Mouse (Mus musculus): ENCODE measurements at regions not wholly inside any gene's neighbourhood (a gene's known extent, or its start where the extent isn't known, plus 50 kb on each side); places are given as distances from the start of the nearest gene placed in this dataset.

DNA sequence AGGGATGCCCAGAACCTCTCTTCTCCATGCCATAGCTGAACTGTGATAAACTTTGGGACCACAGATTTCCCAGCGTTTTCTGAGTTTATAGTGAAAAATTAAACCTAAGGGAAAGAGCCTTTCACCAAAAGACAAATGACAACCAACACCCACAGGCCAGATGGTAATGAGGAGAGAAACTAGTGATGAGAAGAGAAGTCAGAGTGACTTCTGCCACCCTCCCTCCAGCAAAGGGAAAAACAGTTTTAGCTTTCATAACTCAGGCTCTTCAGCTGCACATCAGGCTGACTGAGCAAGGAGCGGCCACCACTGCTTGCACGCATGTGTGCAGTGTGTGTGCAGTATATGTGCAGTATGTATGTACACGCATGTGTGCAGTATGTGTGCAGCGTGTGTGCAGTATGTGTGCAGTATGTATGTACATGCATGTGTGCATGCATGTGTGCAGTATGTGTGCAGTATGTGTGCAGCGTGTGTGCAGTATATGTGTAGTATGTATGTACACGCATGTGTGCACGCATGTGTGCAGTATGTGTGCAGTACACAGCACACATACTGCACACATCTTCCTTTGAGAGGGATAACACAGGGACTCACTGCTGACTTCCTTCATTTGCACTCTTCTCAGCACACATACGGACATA lies 208.1 kb upstream of the Ppargc1a start:
- Histone ChIP-seq H3K4me3 (replicated peaks; ENCODE audit: low read length) (no peak overlapping the region), H3K27me3 (ENCODE audit: control insufficient read depth, insufficient read depth, low read length) (no peaks in the 10 kb centered on the region), H3K9me3 (ENCODE audit: control insufficient read depth, low read length) (no peaks in the 10 kb centered on the region), H3K27ac (replicated peaks; ENCODE audit: low read depth, low read length) (no peak overlapping the region), H3K9ac (ENCODE audit: low read depth, low read length, severe bottlenecking) (no peak overlapping the region), H3K36me3 (ENCODE audit: control insufficient read depth, insufficient read depth, low read length) (no peaks in the 10 kb centered on the region), H3K4me1 (ENCODE audit: control insufficient read depth, insufficient read depth, low read length) (no peaks in the 10 kb centered on the region), H3K4me2 (replicated peaks; ENCODE audit: low read depth, low read length, severe bottlenecking) (no peak overlapping the region)
- no peak for TF ChIP-seq POLR2A (IDR thresholded peaks at IDR 0.05; ENCODE audit: borderline replicate concordance, extremely low read depth, insufficient read depth, insufficient read length)
- ATAC-seq (ENCODE audit: low FRiP score, low read depth) (no peak), DNase-seq (ENCODE audit: low spot score) (no peak)
- WGBS: 91% methylated on average over 9 of the region's 9 CpGs

DNA sequence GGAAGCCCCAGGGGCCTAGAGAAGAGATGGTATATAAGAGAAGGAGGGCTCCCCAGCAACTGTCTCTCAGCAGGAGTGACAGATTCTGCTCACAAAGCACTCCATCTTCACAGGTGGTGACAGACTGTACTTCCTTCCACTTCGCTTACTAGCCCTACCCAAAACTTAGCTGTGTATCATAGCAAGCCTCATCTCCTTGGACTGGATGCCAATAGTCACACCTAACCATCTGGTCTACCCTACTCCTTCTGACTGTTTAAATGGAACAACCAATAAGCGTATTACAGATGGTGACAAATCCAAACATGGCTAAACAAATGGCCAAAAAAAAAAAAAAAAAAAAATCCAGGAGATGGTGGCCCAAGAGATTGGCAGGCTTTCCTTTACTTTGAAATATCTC lies 204.1 kb upstream of the Ppargc1a start:
- Histone ChIP-seq H3K9me3 (ENCODE audit: control insufficient read depth, low read length) (no peaks in the 10 kb centered on the region), H3K4me2 (replicated peaks; ENCODE audit: low read depth, low read length, severe bottlenecking) (no peak overlapping the region), H3K27ac (replicated peaks; ENCODE audit: low read depth, low read length) (no peak overlapping the region), H3K4me1 (ENCODE audit: control insufficient read depth, insufficient read depth, low read length) (no peaks in the 10 kb centered on the region), H3K9ac (ENCODE audit: low read depth, low read length, severe bottlenecking) (no peak overlapping the region), H3K27me3 (ENCODE audit: control insufficient read depth, insufficient read depth, low read length) (no peaks in the 10 kb centered on the region), H3K4me3 (replicated peaks; ENCODE audit: low read length) (no peak overlapping the region), H3K36me3 (ENCODE audit: control insufficient read depth, insufficient read depth, low read length) (no peaks in the 10 kb centered on the region)
- ATAC-seq (ENCODE audit: low FRiP score, low read depth) (no peak), DNase-seq (ENCODE audit: low spot score) (no peak)
- 78% methylated on average over 2 of the region's 2 CpGs for WGBS
- TF ChIP-seq POLR2A (IDR thresholded peaks at IDR 0.05; ENCODE audit: borderline replicate concordance, extremely low read depth, insufficient read depth, insufficient read length): no peak

DNA sequence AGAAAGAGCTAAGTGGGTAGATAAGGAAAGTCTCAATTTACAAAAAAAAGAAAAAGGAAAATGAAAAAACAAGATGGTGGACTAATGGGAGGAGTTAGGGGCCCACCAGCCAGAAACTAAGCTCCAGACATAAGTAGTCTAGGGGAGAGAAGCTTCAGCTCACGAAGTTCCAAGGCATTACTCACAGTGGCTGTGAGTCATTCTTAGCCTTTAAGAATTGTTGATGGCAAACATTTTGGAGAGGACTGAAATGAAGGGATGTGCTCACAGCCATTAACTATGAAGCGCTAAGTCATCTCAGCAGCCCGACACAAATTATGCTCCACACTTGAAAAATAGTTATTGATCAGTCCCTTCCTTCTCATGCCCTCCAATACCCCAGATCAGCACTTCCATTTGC lies 198.6 kb upstream of the Ppargc1a start:
- Histone ChIP-seq H3K9ac (ENCODE audit: low read depth, low read length, severe bottlenecking) (no peak overlapping the region), H3K9me3 (ENCODE audit: control insufficient read depth, low read length) (no peaks in the 10 kb centered on the region), H3K4me2 (replicated peaks; ENCODE audit: low read depth, low read length, severe bottlenecking) (no peak overlapping the region), H3K4me3 (replicated peaks; ENCODE audit: low read length) (no peak overlapping the region), H3K27ac (replicated peaks; ENCODE audit: low read depth, low read length) (no peak overlapping the region), H3K36me3 (ENCODE audit: control insufficient read depth, insufficient read depth, low read length) (no peaks in the 10 kb centered on the region), H3K4me1 (ENCODE audit: control insufficient read depth, insufficient read depth, low read length) (no peaks in the 10 kb centered on the region), H3K27me3 (ENCODE audit: control insufficient read depth, insufficient read depth, low read length) (no peaks in the 10 kb centered on the region)
- DNase-seq (ENCODE audit: low spot score) (no peak), ATAC-seq (ENCODE audit: low FRiP score, low read depth) (no peak)
- 85% methylated on average over 3 of the region's 3 CpGs for WGBS
- no peak for TF ChIP-seq POLR2A (IDR thresholded peaks at IDR 0.05; ENCODE audit: borderline replicate concordance, extremely low read depth, insufficient read depth, insufficient read length)

DNA sequence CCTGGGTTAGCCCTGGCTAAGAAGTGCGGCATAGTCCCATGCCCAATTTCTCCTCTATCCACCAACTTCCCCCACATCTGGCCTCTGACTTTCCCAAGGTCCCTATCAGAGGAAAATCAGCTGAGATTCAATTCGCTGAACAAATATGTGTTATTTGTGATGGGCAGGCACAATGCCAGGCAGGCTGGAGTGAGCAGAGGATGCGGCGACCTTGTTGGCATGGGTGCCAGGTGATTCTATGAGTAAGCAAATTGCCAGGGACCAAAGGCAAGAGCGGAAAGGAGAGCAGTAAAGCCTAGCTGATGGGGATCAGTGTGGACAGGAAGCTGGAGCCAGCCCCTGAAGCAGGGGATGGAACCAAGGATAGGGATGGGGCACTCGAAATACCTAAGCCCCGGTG lies 196.9 kb upstream of the Ppargc1a start:
- no peaks in the 10 kb centered on the region for H3K27me3 ChIP-seq (ENCODE audit: control insufficient read depth, insufficient read depth, low read length)
- no peaks in the 10 kb centered on the region for H3K36me3 ChIP-seq (ENCODE audit: control insufficient read depth, insufficient read depth, low read length)
- no peaks in the 10 kb centered on the region for H3K4me1 ChIP-seq (ENCODE audit: control insufficient read depth, insufficient read depth, low read length)
- H3K4me2 ChIP-seq (replicated peaks; ENCODE audit: low read depth, low read length, severe bottlenecking): no peak overlapping the region
- no peak for ATAC-seq (ENCODE audit: low FRiP score, low read depth)
- whole genome bisulfite sequencing: 90% methylated on average over 7 of the region's 7 CpGs
- H3K27ac ChIP-seq (replicated peaks; ENCODE audit: low read depth, low read length): no peak overlapping the region
- no peak overlapping the region for H3K9ac ChIP-seq (ENCODE audit: low read depth, low read length, severe bottlenecking)
- DNase-seq (ENCODE audit: low spot score): no peak
- H3K9me3 ChIP-seq (ENCODE audit: control insufficient read depth, low read length): no peaks in the 10 kb centered on the region
- TF ChIP-seq POLR2A (IDR thresholded peaks at IDR 0.05; ENCODE audit: borderline replicate concordance, extremely low read depth, insufficient read depth, insufficient read length): no peak
- no peak overlapping the region for H3K4me3 ChIP-seq (replicated peaks; ENCODE audit: low read length)

DNA sequence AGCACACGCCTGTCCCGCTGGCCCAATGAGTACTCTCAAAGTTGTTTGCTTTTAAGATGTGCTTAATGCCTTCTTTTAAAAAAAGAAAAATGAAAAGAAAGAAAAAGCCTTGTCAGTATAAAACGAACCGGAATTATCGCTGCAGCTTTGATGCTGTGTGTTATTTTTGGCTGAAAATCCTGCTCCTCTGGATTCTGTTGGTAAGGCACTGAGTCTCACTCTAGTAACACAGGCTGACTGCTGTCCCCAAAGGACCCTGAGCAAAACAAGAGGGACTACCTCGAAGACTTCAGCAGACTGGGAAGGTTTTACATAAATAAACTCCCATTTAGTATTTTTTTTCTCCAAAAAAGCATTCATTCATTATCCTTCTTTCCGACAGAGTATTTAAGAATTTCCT lies 196.1 kb upstream of the Ppargc1a start:
- no peak overlapping the region for H3K27ac ChIP-seq (replicated peaks; ENCODE audit: low read depth, low read length)
- H3K4me1 ChIP-seq (ENCODE audit: control insufficient read depth, insufficient read depth, low read length): no peaks in the 10 kb centered on the region
- H3K36me3 ChIP-seq (ENCODE audit: control insufficient read depth, insufficient read depth, low read length): no peaks in the 10 kb centered on the region
- WGBS: 73% methylated on average over 7 of the region's 7 CpGs
- H3K9ac ChIP-seq (ENCODE audit: low read depth, low read length, severe bottlenecking): no peak overlapping the region
- no peaks in the 10 kb centered on the region for H3K9me3 ChIP-seq (ENCODE audit: control insufficient read depth, low read length)
- ATAC-seq (ENCODE audit: low FRiP score, low read depth) (no peak), DNase-seq (ENCODE audit: low spot score) (no peak)
- no peak for TF ChIP-seq POLR2A (IDR thresholded peaks at IDR 0.05; ENCODE audit: borderline replicate concordance, extremely low read depth, insufficient read depth, insufficient read length)
- H3K27me3 ChIP-seq (ENCODE audit: control insufficient read depth, insufficient read depth, low read length): no peaks in the 10 kb centered on the region
- H3K4me3 ChIP-seq (replicated peaks; ENCODE audit: low read length): no peak overlapping the region
- H3K4me2 ChIP-seq (replicated peaks; ENCODE audit: low read depth, low read length, severe bottlenecking): no peak overlapping the region

DNA sequence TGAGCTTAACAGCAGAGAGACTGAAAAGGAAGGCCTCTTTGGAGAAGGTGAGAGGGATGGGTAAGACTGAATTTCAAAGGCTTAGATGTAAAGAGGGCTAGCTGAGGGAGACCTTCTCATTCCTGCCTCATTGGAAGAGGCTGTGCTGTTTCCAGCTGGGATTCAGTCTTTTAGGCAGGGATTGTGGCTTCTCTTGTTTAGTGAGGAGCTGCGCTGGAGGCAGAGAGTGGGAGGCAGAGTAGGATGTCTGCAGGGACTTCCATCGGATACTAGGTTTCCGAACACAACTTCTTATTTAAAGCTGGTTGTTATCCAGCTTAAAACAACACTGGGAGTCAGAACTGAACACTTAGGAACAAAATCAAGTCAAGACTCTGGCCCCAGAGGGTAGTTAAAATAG lies 194.8 kb upstream of the Ppargc1a start:
- Histone ChIP-seq H3K9ac (ENCODE audit: low read depth, low read length, severe bottlenecking) (no peak overlapping the region), H3K4me2 (replicated peaks; ENCODE audit: low read depth, low read length, severe bottlenecking) (no peak overlapping the region), H3K36me3 (ENCODE audit: control insufficient read depth, insufficient read depth, low read length) (no peaks in the 10 kb centered on the region), H3K9me3 (ENCODE audit: control insufficient read depth, low read length) (no peaks in the 10 kb centered on the region), H3K27ac (replicated peaks; ENCODE audit: low read depth, low read length) (no peak overlapping the region), H3K4me1 (ENCODE audit: control insufficient read depth, insufficient read depth, low read length) (no peaks in the 10 kb centered on the region), H3K27me3 (ENCODE audit: control insufficient read depth, insufficient read depth, low read length) (no peaks in the 10 kb centered on the region), H3K4me3 (replicated peaks; ENCODE audit: low read length) (no peak overlapping the region)
- DNase-seq (ENCODE audit: low spot score): no peak
- 46% methylated on average over 3 of the region's 3 CpGs for WGBS
- TF ChIP-seq POLR2A (IDR thresholded peaks at IDR 0.05; ENCODE audit: borderline replicate concordance, extremely low read depth, insufficient read depth, insufficient read length): no peak
- no peak for ATAC-seq (ENCODE audit: low FRiP score, low read depth)

All from limb, embryonic 14.5 days (tissue).